Mouse (Mus musculus): ENCODE measurements around the gene Krt80.

Krt80 gene

DNA sequence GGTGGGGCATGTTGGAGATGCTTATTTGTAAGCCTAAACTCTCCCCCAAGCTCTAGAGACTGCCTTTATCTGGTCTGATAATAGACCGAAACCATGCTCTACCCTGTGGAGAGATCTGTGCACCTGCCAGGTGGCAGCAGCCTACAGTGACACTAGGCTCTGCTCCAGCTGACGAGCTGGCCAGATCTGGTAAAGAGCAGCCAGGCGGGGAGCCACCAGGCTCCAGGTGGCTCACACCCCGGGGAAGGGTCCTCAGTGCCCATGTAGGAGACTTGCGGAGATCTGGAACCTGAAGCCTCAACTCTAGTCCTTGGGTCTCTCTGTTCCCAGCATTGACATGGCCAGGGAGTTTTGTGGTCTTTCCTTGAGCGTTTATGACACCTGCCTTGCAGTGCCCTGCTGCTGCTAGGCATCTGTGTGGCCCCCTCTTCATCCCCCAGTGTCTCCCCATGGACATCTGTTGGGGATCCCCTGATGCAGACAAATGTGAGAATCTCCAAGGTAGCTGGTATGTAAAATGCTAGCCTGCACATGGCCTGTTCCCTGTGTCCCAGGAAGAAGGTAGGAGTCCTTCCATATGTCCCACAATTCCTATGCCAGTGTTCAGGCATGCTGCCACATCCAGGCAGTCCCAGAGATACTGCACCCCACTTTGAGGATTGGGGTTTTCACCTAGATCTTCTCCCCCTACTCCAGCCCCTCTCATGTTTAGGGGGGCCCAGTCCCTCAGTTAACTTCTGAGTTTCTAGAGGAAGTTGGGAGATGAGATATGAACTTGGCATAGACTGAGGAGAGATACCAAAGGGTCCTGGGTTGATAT, 6.2 kb upstream of the Krt80 start:
- peak; percentile 51; the same call in 1 of the 2 replicates for ATAC-seq (ENCODE audit: insufficient number of reproducible peaks, low FRiP score, low TSS enrichment)

DNA sequence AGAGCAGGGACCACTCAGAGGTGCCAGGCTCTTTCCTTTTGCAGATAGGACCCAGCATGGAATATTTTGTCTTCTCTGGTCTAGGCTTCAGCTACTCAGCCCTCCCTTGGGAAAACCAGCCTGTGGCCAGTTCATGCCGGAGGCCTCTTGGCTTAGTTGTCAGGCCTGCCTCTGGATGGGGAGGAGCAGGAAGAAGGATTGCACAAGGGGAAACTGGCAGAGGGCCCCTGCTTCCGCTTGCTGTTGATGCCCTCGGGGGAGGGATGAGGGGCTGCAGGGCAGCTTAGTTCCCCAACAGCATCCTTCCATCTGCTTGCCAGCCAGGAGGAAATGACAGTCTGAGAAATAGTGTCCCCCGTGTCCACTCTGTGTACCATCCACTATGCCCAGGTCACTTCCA, 4.9 kb upstream of the Krt80 start:
- no peak for ATAC-seq (ENCODE audit: insufficient number of reproducible peaks, low FRiP score, low TSS enrichment)

DNA sequence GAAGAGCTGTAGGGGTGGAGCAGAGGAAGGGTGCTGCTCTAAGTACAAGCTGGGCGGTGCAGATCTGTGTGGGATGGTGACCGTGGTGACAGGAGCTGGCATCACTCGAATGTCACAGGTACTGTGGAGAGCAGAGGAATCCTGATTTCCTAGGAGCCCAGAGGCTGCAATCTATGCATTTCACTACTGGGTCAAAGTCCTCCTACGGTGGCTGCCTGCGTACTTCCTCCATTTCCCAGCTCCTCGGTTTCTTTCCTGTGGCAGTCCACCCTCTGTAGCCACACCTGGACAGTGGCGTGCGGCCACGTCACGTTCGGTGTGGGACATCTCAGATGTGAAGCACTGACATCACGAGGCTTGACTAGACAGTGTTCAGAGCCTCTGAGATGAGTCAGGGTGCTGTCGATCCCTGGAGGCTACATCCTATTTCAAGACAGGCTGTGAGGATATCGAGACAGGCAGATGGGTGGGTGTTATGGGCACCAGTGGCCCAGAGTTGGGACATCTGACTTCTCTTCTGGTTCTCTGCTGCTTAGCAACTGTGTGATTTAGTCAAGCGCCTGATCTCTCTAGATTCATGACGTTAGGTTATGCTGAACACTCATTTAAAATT, 3.4 kb upstream of the Krt80 start:
- no peak for ATAC-seq (ENCODE audit: insufficient number of reproducible peaks, low FRiP score, low TSS enrichment)

DNA sequence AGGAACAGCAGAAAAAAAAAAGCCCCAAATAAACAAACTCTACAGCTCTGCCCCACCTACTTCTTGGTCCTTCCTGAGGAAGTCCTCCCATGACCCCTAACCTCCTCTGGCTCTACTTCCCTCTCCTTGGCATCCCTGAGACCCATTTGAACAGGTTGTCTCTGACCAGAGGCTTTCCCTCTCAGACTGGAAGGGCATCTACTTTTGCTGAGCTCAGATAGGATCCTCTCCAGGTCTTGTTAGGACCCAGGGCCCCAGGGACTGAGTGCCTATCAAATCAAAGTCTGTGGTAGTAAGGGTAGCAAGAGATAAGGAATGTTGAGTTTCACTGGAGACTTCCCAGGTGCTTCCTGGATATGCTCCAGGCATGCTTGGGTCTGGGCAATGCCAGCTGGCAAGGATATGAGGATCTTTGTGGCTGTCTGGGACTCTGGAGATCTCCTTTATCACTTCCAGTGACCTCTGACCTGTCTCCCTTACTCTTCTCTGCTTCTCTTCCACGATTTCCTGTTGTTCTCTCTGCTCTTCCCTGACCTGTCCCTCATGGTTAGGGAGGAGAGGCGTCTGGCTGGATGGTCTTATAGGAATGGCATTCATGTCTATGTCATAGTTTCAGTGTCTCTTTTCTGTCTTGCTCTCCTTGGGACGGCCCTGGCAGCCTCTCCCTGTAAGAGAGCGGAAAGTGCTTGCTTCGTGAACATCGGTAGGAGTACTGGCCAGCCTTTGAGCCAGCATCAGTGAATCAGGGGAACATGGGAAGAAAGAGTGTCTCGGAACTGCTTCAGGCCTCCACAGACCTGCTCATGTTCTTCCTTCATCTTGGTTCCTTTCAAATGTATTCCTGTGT, 2.4 kb upstream of the Krt80 start:
- ATAC-seq (ENCODE audit: insufficient number of reproducible peaks, low FRiP score, low TSS enrichment) = no peak

DNA sequence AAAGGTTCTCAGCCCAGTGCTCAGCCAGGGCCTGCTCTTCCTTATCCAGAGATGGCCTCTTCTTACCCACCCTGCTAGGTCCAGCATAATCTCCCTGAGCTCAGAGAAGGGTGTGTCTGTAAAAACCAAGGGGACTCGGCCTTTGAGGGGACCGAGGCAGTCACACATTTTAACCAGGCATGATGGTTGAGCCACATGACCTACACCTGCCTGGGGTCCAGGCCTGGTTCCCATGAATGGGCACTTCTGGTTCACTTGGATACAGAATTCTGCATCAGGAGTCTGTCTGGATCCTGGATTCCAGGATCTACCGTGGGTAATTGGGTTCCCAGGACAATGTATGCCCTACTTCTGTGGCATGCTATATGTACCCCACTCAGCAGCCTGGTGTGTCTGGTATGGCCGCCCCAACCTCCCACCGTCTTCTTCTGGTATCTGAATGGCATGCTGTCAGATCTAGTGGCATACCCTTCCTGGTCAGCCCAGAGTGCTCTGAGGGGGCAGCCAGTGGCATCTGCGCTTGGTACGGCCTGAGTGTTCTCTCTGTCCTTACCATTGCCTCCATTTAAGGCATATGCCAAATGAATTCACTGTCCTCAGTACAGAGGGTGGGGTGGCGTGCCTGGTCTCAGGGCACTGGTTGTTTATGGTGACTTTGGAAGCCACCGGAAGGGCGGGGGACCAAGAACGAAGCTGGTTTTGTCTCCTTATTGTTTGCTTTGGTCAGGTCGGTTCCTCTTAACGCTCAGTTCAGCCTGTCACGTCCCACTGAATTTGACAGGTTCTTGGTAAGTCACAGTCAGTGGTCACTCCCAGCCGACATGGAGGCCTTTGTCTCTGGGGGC, 1.4 kb upstream of the Krt80 start:
- ATAC-seq (ENCODE audit: insufficient number of reproducible peaks, low FRiP score, low TSS enrichment) = no peak

DNA sequence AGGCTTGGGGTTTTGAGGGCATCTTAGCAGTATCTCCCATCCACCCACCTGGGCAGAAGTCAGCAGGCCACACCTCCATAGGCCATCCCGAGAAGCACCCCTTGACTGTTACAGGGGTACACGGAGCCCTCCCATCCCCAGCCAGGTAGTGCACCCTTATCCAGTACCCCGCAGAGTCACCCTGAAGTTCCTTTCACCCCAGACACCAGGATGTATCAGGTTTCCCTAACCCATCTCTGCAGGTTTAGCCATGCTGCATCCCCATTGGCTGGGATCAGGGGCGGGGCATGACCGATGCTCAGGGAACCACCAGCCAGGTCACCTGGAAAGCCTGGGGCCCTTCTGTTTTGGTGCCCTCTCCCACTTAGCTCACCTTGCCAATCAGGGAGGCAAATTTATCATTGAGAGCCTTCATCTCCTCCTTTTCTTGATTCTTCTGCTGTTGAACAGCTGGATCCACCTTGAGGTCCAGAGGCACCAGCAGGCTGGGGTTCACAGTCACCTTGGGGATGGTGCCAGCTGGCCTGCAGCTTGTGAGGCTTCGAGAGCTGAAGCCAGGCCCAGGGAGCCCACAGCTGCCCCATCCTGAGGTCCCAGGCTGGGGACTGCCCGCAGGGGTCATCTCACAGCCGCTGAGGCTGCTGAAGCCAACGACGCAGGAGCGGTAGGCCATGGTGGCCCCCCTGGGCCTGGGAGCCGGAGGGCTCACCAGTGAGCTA, 421 bp downstream of the Krt80 start:
- ATAC-seq (ENCODE audit: insufficient number of reproducible peaks, low FRiP score, low TSS enrichment) = no peak

DNA sequence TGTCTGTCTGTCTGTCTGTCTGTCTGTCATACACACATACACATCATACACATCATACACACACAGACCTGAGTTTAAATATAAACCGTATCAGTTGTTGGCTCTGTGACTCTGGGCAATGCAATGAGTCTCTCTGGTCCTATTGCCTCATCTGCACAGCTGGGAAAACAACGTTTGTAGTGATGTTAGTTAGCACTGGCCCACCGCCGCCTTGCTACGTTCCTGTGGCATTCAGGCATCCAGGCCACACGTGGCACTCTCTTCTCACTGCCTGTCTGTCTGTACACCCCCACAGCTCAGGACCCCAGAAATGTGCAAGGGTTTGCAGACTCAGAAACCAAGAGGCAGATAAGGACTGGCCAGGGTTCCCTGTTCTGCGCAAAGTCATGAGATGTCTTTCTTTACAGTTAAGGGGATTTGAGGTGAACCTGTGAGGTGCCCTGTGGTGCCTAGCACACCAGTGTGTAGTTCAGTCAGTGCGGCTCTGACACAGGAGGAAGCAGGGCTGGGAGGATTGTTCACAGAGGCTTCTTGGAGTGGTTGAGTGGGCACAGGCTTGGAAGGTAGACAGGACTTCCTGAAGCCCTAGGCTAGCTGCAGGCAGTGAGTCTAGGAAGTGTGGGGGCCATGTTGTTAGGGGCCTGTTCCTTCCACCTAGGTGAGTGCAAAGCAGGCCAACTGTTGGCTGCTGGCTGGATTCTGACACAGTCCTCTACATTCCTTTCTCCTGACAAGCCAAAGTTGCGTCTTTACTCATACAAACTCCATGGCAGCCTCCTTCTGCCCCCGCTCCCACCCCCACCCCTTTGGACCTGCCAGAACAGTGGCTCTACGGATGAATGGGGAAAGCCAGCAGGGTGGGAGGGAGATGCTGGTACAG, 1.2 kb downstream of the Krt80 start:
- no peak for ATAC-seq (ENCODE audit: insufficient number of reproducible peaks, low FRiP score, low TSS enrichment)

DNA sequence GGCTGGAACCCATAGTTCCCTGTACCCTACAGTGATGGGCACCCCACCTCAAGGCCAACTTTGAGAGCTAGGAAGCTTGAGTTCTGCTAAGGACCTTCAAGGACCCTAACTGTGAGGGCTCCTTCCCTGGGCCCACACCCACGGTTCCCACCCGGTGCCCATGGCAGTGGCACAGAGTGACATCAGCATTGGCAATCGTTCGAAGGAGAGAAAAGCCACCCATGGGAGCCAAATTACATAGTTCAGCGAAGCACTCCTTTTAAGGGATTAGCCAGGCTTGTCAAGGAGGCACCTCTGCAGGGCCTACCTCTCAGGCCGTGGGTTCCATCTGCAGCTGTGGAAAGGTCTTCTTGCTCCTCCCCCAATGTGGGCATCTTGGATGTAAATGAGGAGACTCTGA, 1.9 kb downstream of the Krt80 start:
- no peak for ATAC-seq (ENCODE audit: insufficient number of reproducible peaks, low FRiP score, low TSS enrichment)

DNA sequence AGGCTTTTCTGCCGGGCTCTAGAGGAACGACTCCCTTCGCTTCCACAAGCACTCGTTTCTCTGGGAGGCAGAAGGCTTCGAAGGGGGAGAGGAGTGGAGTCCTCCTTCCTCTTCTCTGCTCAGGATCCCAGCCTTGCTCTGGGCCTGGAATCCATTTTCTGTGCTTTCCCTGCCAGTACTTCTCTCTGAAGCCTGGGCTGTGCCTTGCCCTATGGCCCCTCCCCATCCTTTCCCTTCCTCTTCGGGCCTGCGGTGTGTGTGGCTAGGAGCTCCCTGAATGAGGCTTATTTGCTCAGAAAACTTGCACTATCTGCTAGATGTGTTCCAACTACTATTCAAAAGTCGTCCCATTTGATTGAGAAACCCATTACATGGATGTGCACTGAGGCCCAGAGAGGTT, 2.5 kb downstream of the Krt80 start:
- ATAC-seq (ENCODE audit: insufficient number of reproducible peaks, low FRiP score, low TSS enrichment) = no peak

DNA sequence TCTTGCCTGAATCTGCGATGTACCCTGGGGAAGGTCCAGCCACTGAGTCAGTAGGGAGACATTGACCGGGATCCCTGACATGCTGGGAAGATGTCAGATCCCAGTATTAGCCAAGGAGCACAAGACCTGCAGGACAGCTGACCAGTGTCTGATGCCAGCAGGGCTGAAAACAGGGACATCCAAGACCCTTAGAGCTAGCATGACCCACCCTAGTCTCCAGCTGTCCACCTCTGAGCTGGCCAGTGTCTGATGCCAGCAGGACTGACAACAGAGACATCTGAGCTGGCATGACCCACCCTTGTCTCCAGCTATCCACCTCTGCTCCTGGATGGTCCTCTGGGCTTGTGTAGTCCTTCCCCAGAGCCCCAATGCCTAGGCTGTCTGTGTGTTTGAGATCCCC, 3.0 kb downstream of the Krt80 start:
- ATAC-seq (ENCODE audit: insufficient number of reproducible peaks, low FRiP score, low TSS enrichment) = no peak

DNA sequence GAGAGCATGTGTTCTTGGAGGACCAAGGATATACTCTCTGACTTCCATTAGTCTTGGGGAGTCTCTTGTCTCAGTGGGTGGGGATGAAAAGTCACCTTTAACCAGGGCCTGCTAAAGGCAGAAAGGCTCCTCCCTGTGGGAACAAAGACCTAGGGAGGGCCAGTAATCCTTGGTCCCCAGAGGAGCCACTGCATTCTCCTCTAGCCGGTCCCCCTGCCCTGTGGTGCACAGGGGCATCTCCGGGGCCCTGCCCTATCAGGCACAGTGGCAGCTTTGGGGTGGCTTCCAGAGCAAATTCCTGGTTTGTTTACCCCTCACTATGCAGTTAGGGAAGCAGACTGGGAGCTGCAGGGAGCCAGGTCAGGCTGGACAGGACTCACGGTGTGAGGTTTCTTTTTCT, 3.5 kb downstream of the Krt80 start:
- ATAC-seq (ENCODE audit: insufficient number of reproducible peaks, low FRiP score, low TSS enrichment) = no peak

DNA sequence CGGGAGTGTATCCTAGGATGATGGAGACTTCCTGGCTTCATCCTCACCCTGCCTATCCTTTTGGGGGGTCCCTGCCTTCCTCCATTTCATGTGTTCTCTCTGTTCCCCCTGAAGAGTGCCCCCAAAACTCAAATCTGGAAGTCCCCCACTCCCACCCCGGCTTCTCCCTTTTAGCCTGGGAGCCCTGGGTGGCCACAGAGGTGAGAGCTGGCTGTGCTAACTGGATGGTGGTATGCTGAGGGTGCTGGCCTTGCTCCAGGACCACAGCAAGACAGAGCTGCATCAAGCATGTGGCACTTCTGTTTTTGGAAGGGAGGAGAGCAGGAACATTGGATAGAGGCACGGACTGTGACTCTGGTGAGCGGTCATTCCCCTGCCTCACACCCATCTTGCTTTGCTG, 4.2 kb downstream of the Krt80 start:
- ATAC-seq (ENCODE audit: insufficient number of reproducible peaks, low FRiP score, low TSS enrichment) = no peak

DNA sequence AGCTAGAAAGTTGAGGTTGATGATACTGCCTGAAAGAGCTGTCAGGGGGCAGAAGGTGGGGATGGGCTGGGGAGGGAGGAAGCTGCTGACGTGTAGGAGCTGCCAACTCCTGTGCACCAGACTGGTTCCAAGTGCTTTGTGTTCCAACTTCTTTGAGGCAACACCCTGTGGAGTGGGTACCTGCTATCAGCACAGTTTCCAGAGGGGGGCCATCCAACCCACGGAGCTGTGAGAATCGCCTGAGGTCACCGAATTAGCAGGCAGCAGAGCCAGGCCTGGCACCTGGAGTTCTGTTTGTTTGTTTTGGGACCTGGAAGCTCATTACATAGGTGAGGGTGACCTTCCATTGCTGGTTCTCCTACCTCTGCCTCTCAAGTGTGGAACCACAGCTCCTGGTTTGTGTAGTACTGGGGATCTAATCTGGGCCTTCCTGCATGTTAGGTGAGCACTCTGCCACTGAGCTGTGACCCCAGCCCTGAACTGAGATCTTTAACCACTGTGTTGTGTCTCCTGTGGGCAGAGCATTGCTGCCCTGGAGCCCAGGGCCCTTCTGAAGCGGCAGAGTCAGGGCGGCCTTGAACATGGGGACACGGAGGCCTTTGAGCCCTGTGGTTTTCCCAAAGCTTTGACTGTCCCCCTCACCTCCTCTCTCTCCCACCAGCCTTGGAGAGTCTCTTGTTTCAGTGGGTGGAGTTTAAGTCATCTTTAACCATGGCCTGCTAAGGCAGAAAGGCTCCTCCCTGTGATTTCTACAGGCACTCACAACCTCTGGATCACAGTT, 4.9 kb downstream of the Krt80 start:
- no peak for ATAC-seq (ENCODE audit: insufficient number of reproducible peaks, low FRiP score, low TSS enrichment)

DNA sequence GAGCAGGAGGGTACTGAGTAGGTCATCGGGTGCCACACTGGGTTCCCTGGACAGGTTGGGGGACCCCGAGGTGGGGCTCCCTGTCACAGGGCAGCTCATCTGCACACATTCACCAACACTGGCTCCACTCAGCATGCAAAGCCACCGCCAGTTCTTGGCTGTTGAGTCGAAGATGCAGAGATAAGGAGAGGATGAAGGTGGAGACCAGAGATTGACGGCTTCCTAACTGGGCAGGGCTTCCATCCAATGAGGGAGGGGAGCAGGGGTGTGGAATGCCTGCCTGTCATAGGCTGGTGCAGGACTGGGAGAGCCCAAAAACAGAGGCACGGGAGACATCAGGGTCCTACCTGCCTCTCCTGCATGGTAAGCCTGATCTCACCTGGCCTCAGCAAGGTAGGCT, 5.5 kb downstream of the Krt80 start:
- ATAC-seq (ENCODE audit: insufficient number of reproducible peaks, low FRiP score, low TSS enrichment) = no peak

DNA sequence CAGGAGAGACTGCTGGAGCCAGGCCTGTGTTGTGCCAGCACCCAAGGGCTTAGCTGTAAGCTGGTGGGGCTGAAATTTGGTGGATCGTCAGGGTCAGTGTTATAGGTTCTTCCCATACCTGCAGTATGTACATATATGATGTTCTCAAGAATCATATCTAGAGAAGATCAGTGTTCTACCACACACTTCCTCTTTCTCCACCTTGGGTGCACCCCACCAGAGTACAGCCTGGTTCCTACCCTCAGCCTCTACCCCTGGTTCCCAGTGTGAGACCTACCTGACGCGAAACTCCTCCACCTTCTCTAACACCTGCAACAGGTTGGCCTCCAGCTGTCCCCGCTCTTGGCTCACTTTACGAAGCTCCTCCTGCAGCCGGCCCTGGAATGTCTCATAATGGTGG, 6.0 kb downstream of the Krt80 start:
- ATAC-seq (ENCODE audit: insufficient number of reproducible peaks, low FRiP score, low TSS enrichment) = no peak

DNA sequence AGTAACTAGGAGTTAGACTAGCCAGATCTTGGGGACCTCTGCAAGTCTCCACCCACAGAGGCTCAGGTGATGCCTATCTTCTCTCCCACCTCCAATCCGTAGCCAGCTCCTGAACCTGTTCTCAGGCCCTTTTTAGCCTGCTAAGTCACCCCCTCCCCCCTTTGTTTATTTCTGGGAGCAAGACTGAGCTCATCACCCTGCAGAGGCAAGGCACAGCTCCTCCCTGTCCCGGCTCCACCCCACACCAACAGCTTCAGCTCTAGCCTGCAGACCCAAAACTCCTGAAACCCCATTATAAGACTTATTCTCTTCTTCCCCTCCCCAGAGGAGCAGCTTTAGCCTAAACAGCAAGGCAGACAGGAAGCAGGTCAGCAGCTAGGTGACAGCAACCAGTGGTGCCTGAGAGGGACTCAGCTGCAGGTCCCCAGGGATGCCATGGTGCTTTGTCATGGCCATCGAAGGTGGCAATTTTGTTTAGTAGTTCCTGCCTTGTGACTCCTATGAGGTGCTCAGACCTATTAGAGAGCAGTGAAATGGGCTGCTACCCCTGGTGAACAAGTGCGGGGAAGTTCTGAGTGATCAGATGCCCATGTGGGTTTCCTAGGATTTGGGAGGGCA, 7.5 kb downstream of the Krt80 start:
- ATAC-seq (ENCODE audit: insufficient number of reproducible peaks, low FRiP score, low TSS enrichment) = no peak

DNA sequence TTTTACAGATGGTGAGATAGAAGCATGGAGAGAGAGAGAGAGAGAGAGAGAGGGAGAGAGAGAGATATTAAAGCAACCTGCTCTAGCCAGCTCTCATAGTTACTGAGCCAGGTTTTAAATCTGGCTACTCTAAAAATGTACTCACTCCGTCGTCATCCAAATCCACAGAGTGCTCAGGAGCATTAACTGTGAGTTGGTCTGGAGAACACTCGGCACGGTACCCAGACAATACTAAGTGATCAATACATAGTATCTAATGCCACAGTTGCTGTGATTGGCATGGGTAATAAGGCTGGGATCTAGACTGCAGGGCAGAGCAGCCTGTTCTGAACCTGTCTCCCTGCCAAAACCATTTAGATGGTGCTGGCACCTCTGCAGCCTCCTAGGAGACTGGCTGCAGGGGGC, 14.6 kb downstream of the Krt80 start:
- no peak for ATAC-seq (ENCODE audit: insufficient number of reproducible peaks, low FRiP score, low TSS enrichment)

All from cerebellum, adult (tissue).